Mouse (Mus musculus) heart, embryonic 10.5 days (tissue): ENCODE measurements around the gene Mmp7. TPM values are rescaled to one million over a fixed set of nuclear protein-coding genes. Genes with fewer than 3 reads are reported as not detected.

ENCODE experiments used
- polyA plus RNA-seq: library from polyadenylated mRNA; unstranded; fragments of >200 nt; fragmentation: Nextera tagmentation; extraction: Ambion mirVana; gene quantifications from 2 replicates; pipeline ENCODE4 v1.2.1, GENCODE M21; 2016

Gene Mmp7
- polyA plus RNA-seq, 1 experiment from 2014 or later, result not detected

Other genes with a start within 250 kb of the Mmp7 start
- not detected in 2 replicates for gene Mmp3, start 246.3 kb upstream of the Mmp7 start, polyA plus RNA-seq
- not detected in 2 replicates for gene Mmp10, start 189.7 kb upstream of the Mmp7 start, polyA plus RNA-seq
- gene Mmp8, start 133.6 kb upstream of the Mmp7 start, polyA plus RNA-seq, result 0.09 TPM in 1 of 2 replicates, not detected in the other
- gene Mmp27, start 120.7 kb upstream of the Mmp7 start, polyA plus RNA-seq, result not detected in 2 replicates
- gene Mmp20, start 63.9 kb upstream of the Mmp7 start, polyA plus RNA-seq, result not detected in 2 replicates
- 121 and 143 TPM in 2 replicates for gene Tmem123, start 72.0 kb downstream of the Mmp7 start, polyA plus RNA-seq
- 23.6 and 24.2 TPM in 2 replicates for gene Birc2, start 145.0 kb downstream of the Mmp7 start, polyA plus RNA-seq
- gene Birc3, start 181.1 kb downstream of the Mmp7 start, polyA plus RNA-seq, result 4.9 and 5.2 TPM in 2 replicates